Mouse (Mus musculus): ENCODE data around the gene Abhd10.

GRCm38 (mm10) chr16:45762859-45763505 is 20.2 kb upstream of the Abhd10 start:
- TF ChIP-seq CTCF (IDR thresholded peaks at IDR 0.05; ENCODE audit: control insufficient read depth, insufficient read depth, insufficient replicate concordance, low read depth, low read length) (no peak), POLR2A (IDR thresholded peaks at IDR 0.05; ENCODE audit: control insufficient read depth, low read depth, low read length) (no peak)
